Mouse (Mus musculus) lung, postnatal 0 days (tissue): ENCODE measurements around the gene Ift22.

Source experiments
- CTCF ChIP-seq: IDR thresholded peaks from 2 replicates; pipeline ENCODE4 v1.5.1; 2016; ENCODE audit warnings: antibody characterized with exemption, mild to moderate bottlenecking
- EP300 ChIP-seq: IDR thresholded peaks from 2 replicates; pipeline ENCODE4 v1.6.1; 2016; ENCODE audit warnings: antibody characterized with exemption, mild to moderate bottlenecking, control low read depth

- TF ChIP-seq CTCF (no peak), EP300 (no peak)
Observed at GRCm38 (mm10) chr5:136943382-136943781, 35.4 kb downstream of the Ift22 start.
